Mouse (Mus musculus) CH12.LX (cell line): ENCODE results near the gene Muc13.

Source experiments
- CTCF ChIP-seq, 2 experiments: IDR thresholded peaks in 1 of 2; conservative IDR thresholded peaks in 1 of 2; 2 replicates each; pipeline ENCODE4 v1.5.1; 2011 to 2012; ENCODE audit warnings: low read depth in 2 of 2, low read length in 2 of 2, improper control_type of control experiment in 1 of 2, inconsistent platforms in 1 of 2, mild to moderate bottlenecking in 1 of 2, moderate library complexity in 1 of 2
- POLR2A ChIP-seq: IDR thresholded peaks from 2 replicates; pipeline ENCODE4 v1.6.1; 2011; ENCODE audit warnings: low read depth, mild to moderate bottlenecking, improper control_type of control experiment, low read length
- SIN3A ChIP-seq: IDR thresholded peaks from 2 replicates; pipeline ENCODE4 v1.6.1; 2012; ENCODE audit warnings: low read length, improper control_type of control experiment, inconsistent platforms

GRCm38 (mm10) chr16:33772809-33773208, 21.0 kb upstream of the Muc13 start:
- no peak for TF ChIP-seq POLR2A
- no peak for TF ChIP-seq SIN3A
- TF ChIP-seq CTCF (conservative IDR thresholded peaks at IDR 0.05 in 1 of 2, IDR thresholded peaks at IDR 0.05 in 1 of 2; ENCODE audit: low read depth in 2 of 2, low read length in 2 of 2) = no peak
